Mouse (Mus musculus): Measurements from ENCODE around the gene Rhoj.

- TF ChIP-seq CTCF (conservative IDR thresholded peaks at IDR 0.05; ENCODE audit: low read length) (no peak), NANOG (IDR thresholded peaks at IDR 0.05; ENCODE audit: borderline replicate concordance, low read length) (no peak)
Observed at GRCm38 (mm10) chr12:75329188-75329587, 21.1 kb downstream of the Rhoj start.

Data from E14TG2a.4 (cell line).